Mouse (Mus musculus) WW6 (cell line): ENCODE results near the gene Tfap2b.
A peak's percentile ranks its signal among the peaks of the same experiment; 100 is the strongest.

Source experiments
- DNase-seq: peaks from one replicate; pipeline ENCODE4 v3.0.0-alpha.2; 2013; ENCODE audit warnings: low read depth, low spot score

The Tfap2b gene

GRCm38 (mm10) chr1:19208641-19209358 is at the start of gene Tfap2b:
TSS of gene Tfap2b (plus strand) at chr1:19208914.
- DNase-seq: no peak

GRCm38 (mm10) chr1:19178742-19179397 is 29.8 kb upstream of the Tfap2b start:
- DNase-seq: peak; percentile 22

- no peak for DNase-seq
Observed at GRCm38 (mm10) chr1:19205649-19206048, 3.1 kb upstream of the Tfap2b start.

- no peak for DNase-seq
Observed at GRCm38 (mm10) chr1:19206194-19206593, 2.5 kb upstream of the Tfap2b start.

GRCm38 (mm10) chr1:19207611-19208010 is 1.1 kb upstream of the Tfap2b start:
- DNase-seq: no peak

GRCm38 (mm10) chr1:19209359-19209745 is 638 bp downstream of the Tfap2b start:
- no peak for DNase-seq

- DNase-seq: no peak
Observed at GRCm38 (mm10) chr1:19209776-19210175, 1.1 kb downstream of the Tfap2b start.

GRCm38 (mm10) chr1:19210215-19211032 is 1.7 kb downstream of the Tfap2b start:
- no peak for DNase-seq

GRCm38 (mm10) chr1:19211033-19211405 is 2.3 kb downstream of the Tfap2b start:
- DNase-seq: no peak

- DNase-seq: no peak
Observed at GRCm38 (mm10) chr1:19211546-19212154, 2.9 kb downstream of the Tfap2b start.

- no peak for DNase-seq
Observed at GRCm38 (mm10) chr1:19212691-19213090, 4.0 kb downstream of the Tfap2b start.

GRCm38 (mm10) chr1:19213171-19213570 is 4.5 kb downstream of the Tfap2b start:
- no peak for DNase-seq

GRCm38 (mm10) chr1:19213851-19214395 is 5.2 kb downstream of the Tfap2b start:
- no peak for DNase-seq

- DNase-seq: no peak
Observed at GRCm38 (mm10) chr1:19217391-19217790, 8.7 kb downstream of the Tfap2b start.

- no peak for DNase-seq
Observed at GRCm38 (mm10) chr1:19218221-19218620, 9.5 kb downstream of the Tfap2b start.

GRCm38 (mm10) chr1:19219381-19219780 is 10.7 kb downstream of the Tfap2b start:
- no peak for DNase-seq

- DNase-seq: no peak
Observed at GRCm38 (mm10) chr1:19220564-19220963, 11.8 kb downstream of the Tfap2b start.

GRCm38 (mm10) chr1:19221601-19222000 is 12.9 kb downstream of the Tfap2b start:
- DNase-seq: no peak

- DNase-seq: no peak
Observed at GRCm38 (mm10) chr1:19226699-19227098, 18.0 kb downstream of the Tfap2b start.

- no peak for DNase-seq
Observed at GRCm38 (mm10) chr1:19230926-19231573, 22.3 kb downstream of the Tfap2b start.

GRCm38 (mm10) chr1:19231574-19232080 is 22.9 kb downstream of the Tfap2b start:
- no peak for DNase-seq
